Mouse (Mus musculus) lung, postnatal 10 days (tissue): ENCODE measurements at regions not wholly inside any gene's neighbourhood (a gene's known extent, or its start where the extent isn't known, plus 50 kb on each side); places are given as distances from the start of the nearest gene placed in this dataset.

ENCODE experiments used
- DNase-seq: peaks from one replicate; pipeline ENCODE4 v3.0.0; 2021

- no peak for DNase-seq
These were observed 462.1 kb upstream of the Nr2f2 start for GRCm38 (mm10) chr7:70828486-70829195.

- DNase-seq: no peak
These were observed 459.5 kb upstream of the Nr2f2 start for GRCm38 (mm10) chr7:70826074-70826473.

GRCm38 (mm10) chr7:70823020-70823419, 456.5 kb upstream of the Nr2f2 start:
- no peak for DNase-seq

GRCm38 (mm10) chr7:70822310-70822821, 455.8 kb upstream of the Nr2f2 start:
- peak; percentile 83 for DNase-seq

- DNase-seq: no peak
These were observed 455.3 kb upstream of the Nr2f2 start for GRCm38 (mm10) chr7:70821861-70822260.

- no peak for DNase-seq
These were observed 450.9 kb upstream of the Nr2f2 start for GRCm38 (mm10) chr7:70817347-70817913.

- DNase-seq: no peak
These were observed 447.9 kb upstream of the Nr2f2 start for GRCm38 (mm10) chr7:70814391-70814790.

- DNase-seq: no peak
These were observed 446.6 kb upstream of the Nr2f2 start for GRCm38 (mm10) chr7:70813101-70813500.

- peak; percentile 9 for DNase-seq
These were observed 444.0 kb upstream of the Nr2f2 start for GRCm38 (mm10) chr7:70810411-70811090.

- DNase-seq: no peak
These were observed 437.7 kb upstream of the Nr2f2 start for GRCm38 (mm10) chr7:70804281-70804680.

GRCm38 (mm10) chr7:70799976-70800375, 433.4 kb upstream of the Nr2f2 start:
- DNase-seq: no peak

GRCm38 (mm10) chr7:70799031-70799766, 432.7 kb upstream of the Nr2f2 start:
- DNase-seq: peak; percentile 59

GRCm38 (mm10) chr7:70796038-70796760, 429.7 kb upstream of the Nr2f2 start:
- DNase-seq: no peak

GRCm38 (mm10) chr7:70788902-70789796, 422.6 kb upstream of the Nr2f2 start:
- DNase-seq: peak; percentile 5

GRCm38 (mm10) chr7:70787966-70788365, 421.4 kb upstream of the Nr2f2 start:
- DNase-seq: no peak

- DNase-seq: no peak
These were observed 414.3 kb upstream of the Nr2f2 start for GRCm38 (mm10) chr7:70780742-70781332.

GRCm38 (mm10) chr7:70777763-70778162, 411.2 kb upstream of the Nr2f2 start:
- no peak for DNase-seq

- no peak for DNase-seq
These were observed 403.1 kb upstream of the Nr2f2 start for GRCm38 (mm10) chr7:70769655-70770054.

GRCm38 (mm10) chr7:70767697-70768096, 401.2 kb upstream of the Nr2f2 start:
- DNase-seq: peak; percentile 45

GRCm38 (mm10) chr7:70756676-70757075, 390.1 kb upstream of the Nr2f2 start:
- DNase-seq: no peak

- no peak for DNase-seq
These were observed 388.3 kb upstream of the Nr2f2 start for GRCm38 (mm10) chr7:70754826-70755225.
